Mouse (Mus musculus) thymus, adult 2 months (tissue): ENCODE measurements around the gene Sod2.

ENCODE experiments used
- CTCF ChIP-seq: fragments of 200-500 bp; IDR thresholded peaks from 2 replicates; pipeline ENCODE4 v1.5.1; 2012; ENCODE audit warnings: mild to moderate bottlenecking, control low read depth, low read length, moderate library complexity, borderline replicate concordance; ENCODE audit not compliant: control insufficient read depth, poor library complexity, insufficient read depth; ENCODE audit errors: extremely low read depth
- POLR2A ChIP-seq: fragments of 200-500 bp; IDR thresholded peaks from 2 replicates; pipeline ENCODE4 v1.6.1; 2012; ENCODE audit warnings: mild to moderate bottlenecking, low read length, control low read depth, moderate library complexity; ENCODE audit not compliant: control insufficient read depth, poor library complexity, insufficient read depth; ENCODE audit errors: extremely low read depth

DNA sequence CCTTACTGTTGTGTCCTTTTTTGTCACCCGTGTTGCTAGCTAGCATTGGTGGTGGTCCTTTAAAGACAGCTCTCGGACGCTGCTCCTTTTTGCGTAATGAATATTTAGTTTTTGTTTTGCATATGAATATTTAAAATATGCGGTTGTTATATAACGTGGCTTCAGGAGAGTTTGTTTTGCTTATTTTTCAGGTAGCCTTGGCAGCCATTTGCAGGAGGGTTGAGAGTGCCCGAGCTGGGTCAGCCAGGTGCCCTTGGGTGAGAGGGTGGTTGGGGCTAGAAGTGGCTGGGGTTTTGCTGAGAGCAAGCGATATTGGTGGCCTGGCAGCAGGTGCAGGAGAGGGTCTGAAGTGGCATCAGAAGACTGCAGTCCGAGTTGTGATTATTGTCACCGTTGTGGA lies 1.9 kb downstream of the Sod2 start:
- TF ChIP-seq CTCF (no peak), POLR2A (no peak)
